Mouse (Mus musculus) heart, adult 2 months (tissue): Measurements from ENCODE around the gene Scaf4.

ENCODE experiments used
- CTCF ChIP-seq: fragments of 200-600 bp; IDR thresholded peaks from 2 replicates; pipeline ENCODE4 v1.8.1; 2022; ENCODE audit warnings: antibody characterized with exemption, mild to moderate bottlenecking, moderate library complexity
- EP300 ChIP-seq: fragments of 200-500 bp; IDR thresholded peaks from 2 replicates; pipeline ENCODE4 v1.6.1; 2011; ENCODE audit warnings: low read depth, low read length, control low read depth; ENCODE audit not compliant: insufficient read depth
- POLR2A ChIP-seq: fragments of 200-500 bp; IDR thresholded peaks from 2 replicates; pipeline ENCODE4 v1.6.1; 2011; ENCODE audit warnings: mild to moderate bottlenecking, low read depth, low read length, control low read depth; ENCODE audit not compliant: insufficient read depth

- TF ChIP-seq POLR2A = no peak
- no peak for TF ChIP-seq CTCF
- TF ChIP-seq EP300 = no peak
These were observed 105.9 kb downstream of the Scaf4 start for GRCm38 (mm10) chr16:90178404-90178803.
